Mouse (Mus musculus) megakaryocyte, embryonic 14.5 days (primary cell): ENCODE measurements around the gene Zfp770.

Experiments used
- FLI1 ChIP-seq: IDR thresholded peaks from 2 replicates; pipeline ENCODE4 v1.6.1; 2012; ENCODE audit warnings: low read length, inconsistent platforms, mixed read lengths
- GATA1 ChIP-seq: IDR thresholded peaks from 3 replicates; pipeline ENCODE4 v1.6.1; 2012; ENCODE audit warnings: mixed read lengths, low read length, inconsistent platforms, borderline replicate concordance

- TF ChIP-seq GATA1 (no peak), FLI1 (no peak)
Measured at GRCm38 (mm10) chr2:114146864-114147458, 54.3 kb downstream of the Zfp770 start.
